Mouse (Mus musculus): ENCODE results near the gene Zmynd11. TPM values are rescaled to one million over a fixed set of nuclear protein-coding genes. Genes with fewer than 3 reads are reported as not detected.

Gene Zmynd11
- polyA plus RNA-seq, 1 experiment from 2014 or later, result 115 TPM

DNA sequence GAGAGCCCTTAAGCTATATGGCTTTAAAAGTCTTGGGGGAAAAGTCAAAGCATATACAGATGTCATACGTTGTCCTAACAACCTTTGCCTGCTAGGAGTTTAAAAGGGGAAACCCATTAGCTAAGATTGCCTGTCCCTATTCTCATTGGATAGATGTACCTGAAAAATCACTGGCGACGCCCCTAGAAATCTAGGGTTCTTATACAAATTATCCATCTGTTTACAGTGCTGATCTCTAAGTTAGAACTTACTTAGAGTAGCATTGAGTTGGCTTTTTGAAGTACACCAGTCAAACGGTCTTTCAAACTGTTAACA, 364 bp upstream of the Zmynd11 start:
- ATAC-seq (replicated peaks; ENCODE audit: insufficient number of reproducible peaks, low FRiP score, low TSS enrichment), result no peak
- Histone ChIP-seq H3K9me3 (replicated peaks; ENCODE audit: control insufficient read depth, low read length) (no peaks in the 10 kb centered on the region), H3K4me1 (ENCODE audit: control insufficient read depth, insufficient read depth, low read length) (peaks cover 20% of the 10 kb centered on the region), H3K27me3 (ENCODE audit: control insufficient read depth, insufficient read depth, low read length) (no peaks in the 10 kb centered on the region), H3K4me3 (ENCODE audit: low read depth, low read length) (peak overlapping the region; percentile 93), H3K36me3 (ENCODE audit: control insufficient read depth, insufficient read depth, low read length) (no peaks in the 10 kb centered on the region), H3K27ac (ENCODE audit: low read depth, low read length) (peak overlapping the region; percentile 100; the same call in 1 of the 2 replicates), H3K9ac (ENCODE audit: low read depth, low read length) (peak overlapping the region; percentile 99), H3K4me2 (peak overlapping the region; percentile 62)
- 5% methylated on average over 4 of the region's 4 CpGs for WGBS (ENCODE audit: insufficient replicate concordance)

DNA sequence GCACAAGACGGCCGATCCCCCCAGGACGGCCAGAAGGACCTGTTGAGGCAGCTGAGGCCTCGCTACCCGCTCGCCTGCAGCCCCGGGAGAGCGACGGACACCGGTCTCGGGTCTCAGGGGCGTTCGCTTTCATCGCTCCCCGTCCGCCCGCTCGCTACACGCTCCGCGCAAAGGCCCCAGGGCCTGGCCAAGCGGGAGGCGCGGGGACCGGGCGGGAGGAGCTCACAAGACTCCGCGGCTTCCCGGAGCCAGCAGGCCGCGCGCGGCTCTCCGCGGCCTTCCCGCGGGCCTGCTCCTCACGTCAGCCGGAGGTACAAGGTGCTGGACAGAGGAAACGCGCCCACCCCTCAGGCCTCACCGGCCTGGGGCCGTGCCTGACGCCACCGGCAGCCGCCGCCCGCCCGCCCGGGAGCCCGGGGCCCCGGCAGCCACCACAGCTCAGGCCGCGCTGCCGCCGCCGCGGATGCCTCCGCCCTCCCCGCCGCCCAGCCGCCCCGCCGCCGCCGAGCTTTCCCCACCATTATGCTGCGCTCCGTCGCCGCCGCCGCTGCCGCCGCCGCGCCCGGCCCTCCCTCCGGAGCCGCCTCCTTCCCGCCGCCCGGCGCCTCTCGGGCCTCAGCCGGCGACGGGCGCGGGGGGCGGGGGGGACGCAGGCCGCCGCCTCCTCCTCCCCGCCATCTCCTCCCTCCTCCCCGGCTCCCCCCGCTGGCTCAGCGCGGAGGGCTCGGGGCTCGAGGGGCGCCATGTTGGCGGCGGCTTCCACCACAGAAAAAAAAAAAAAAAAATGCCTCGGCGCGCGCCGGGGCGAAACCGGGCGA, 1.1 kb downstream of the Zmynd11 start:
- ATAC-seq (replicated peaks; ENCODE audit: insufficient number of reproducible peaks, low FRiP score, low TSS enrichment), result peak; percentile 82
- under 1% methylated on average over 73 of the region's 111 CpGs for WGBS (ENCODE audit: insufficient replicate concordance)
- Histone ChIP-seq H3K27ac (ENCODE audit: low read depth, low read length) (peak overlapping the region; percentile 100), H3K9me3 (replicated peaks; ENCODE audit: control insufficient read depth, low read length) (no peaks in the 10 kb centered on the region), H3K4me3 (ENCODE audit: low read depth, low read length) (peak overlapping the region; percentile 93), H3K4me2 (peak overlapping the region; percentile 62), H3K4me1 (ENCODE audit: control insufficient read depth, insufficient read depth, low read length) (peaks cover 25% of the 10 kb centered on the region), H3K27me3 (ENCODE audit: control insufficient read depth, insufficient read depth, low read length) (no peaks in the 10 kb centered on the region), H3K9ac (ENCODE audit: low read depth, low read length) (peak overlapping the region; percentile 99), H3K36me3 (ENCODE audit: control insufficient read depth, insufficient read depth, low read length) (no peaks in the 10 kb centered on the region)

DNA sequence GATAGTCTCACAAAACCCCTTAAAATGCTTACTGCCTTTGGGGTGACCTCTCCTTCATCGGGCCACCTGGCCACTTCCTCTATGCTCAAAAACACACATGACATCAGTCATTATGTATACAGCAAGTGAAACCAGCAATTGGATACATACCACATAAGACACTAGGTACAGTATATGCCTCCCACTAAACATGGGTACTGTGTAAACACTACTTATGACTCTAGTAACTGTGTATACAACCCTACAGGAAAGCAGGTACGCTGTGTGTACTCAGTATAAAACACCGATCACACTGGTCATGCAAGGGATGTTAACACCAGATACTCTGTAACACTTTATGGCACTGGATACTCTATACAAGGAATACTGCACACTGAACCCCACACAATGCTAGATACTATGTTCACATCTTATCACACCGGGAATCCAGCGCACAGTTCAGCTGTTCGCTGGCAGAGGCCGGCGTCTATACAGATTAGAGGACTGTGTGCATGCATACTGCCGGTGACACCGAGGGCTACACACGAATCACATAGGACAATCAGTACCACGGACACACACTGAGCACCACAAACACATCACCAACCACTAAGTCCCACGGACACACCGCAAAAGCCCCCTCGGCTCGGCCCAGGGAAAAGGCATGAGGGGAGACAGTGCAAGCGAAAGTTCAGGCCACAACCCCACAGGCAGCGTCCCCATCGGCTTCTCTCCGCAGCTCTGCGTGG, 1.9 kb downstream of the Zmynd11 start:
- no peaks in the 10 kb centered on the region for H3K9me3 ChIP-seq (replicated peaks; ENCODE audit: control insufficient read depth, low read length)
- 6% methylated on average over 21 of the region's 21 CpGs for WGBS (ENCODE audit: insufficient replicate concordance)
- ATAC-seq (replicated peaks; ENCODE audit: insufficient number of reproducible peaks, low FRiP score, low TSS enrichment), result peak; percentile 28; the same call in 1 of the 2 replicates
- H3K4me2 ChIP-seq, result peak overlapping the region; percentile 62
- peak overlapping the region; percentile 93 for H3K4me3 ChIP-seq (ENCODE audit: low read depth, low read length)
- H3K36me3 ChIP-seq (ENCODE audit: control insufficient read depth, insufficient read depth, low read length), result no peaks in the 10 kb centered on the region
- peaks cover 28% of the 10 kb centered on the region for H3K4me1 ChIP-seq (ENCODE audit: control insufficient read depth, insufficient read depth, low read length)
- peak overlapping the region; percentile 99 for H3K9ac ChIP-seq (ENCODE audit: low read depth, low read length)
- no peaks in the 10 kb centered on the region for H3K27me3 ChIP-seq (ENCODE audit: control insufficient read depth, insufficient read depth, low read length)
- peak overlapping the region; percentile 100 for H3K27ac ChIP-seq (ENCODE audit: low read depth, low read length)

DNA sequence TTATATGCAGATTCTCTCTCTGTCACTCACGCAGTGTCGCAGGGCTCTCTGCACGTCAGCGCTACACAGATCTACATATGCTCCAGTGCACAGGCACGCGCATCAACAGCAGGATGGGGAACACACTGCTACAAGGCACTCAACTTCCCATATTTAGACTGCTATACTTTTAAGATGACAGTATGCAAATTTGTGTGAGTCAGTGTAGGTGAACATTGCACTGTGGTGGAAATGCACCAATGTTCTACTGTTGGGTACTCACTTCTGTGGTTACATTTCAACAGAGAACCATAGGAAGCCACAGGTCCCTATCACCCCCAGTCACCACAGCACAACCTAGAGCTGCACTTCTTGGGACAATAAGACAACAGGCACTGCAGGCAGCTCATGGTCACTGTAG, 5.1 kb downstream of the Zmynd11 start:
- Histone ChIP-seq H3K36me3 (ENCODE audit: control insufficient read depth, insufficient read depth, low read length) (no peaks in the 10 kb centered on the region), H3K4me1 (ENCODE audit: control insufficient read depth, insufficient read depth, low read length) (peaks cover 25% of the 10 kb centered on the region), H3K9ac (ENCODE audit: low read depth, low read length) (no peak overlapping the region), H3K4me2 (no peak overlapping the region), H3K27me3 (ENCODE audit: control insufficient read depth, insufficient read depth, low read length) (no peaks in the 10 kb centered on the region), H3K9me3 (replicated peaks; ENCODE audit: control insufficient read depth, low read length) (no peaks in the 10 kb centered on the region), H3K4me3 (ENCODE audit: low read depth, low read length) (no peak overlapping the region), H3K27ac (ENCODE audit: low read depth, low read length) (no peak overlapping the region)
- ATAC-seq (replicated peaks; ENCODE audit: insufficient number of reproducible peaks, low FRiP score, low TSS enrichment), result no peak
- 82% methylated on average over 6 of the region's 6 CpGs for WGBS (ENCODE audit: insufficient replicate concordance)

DNA sequence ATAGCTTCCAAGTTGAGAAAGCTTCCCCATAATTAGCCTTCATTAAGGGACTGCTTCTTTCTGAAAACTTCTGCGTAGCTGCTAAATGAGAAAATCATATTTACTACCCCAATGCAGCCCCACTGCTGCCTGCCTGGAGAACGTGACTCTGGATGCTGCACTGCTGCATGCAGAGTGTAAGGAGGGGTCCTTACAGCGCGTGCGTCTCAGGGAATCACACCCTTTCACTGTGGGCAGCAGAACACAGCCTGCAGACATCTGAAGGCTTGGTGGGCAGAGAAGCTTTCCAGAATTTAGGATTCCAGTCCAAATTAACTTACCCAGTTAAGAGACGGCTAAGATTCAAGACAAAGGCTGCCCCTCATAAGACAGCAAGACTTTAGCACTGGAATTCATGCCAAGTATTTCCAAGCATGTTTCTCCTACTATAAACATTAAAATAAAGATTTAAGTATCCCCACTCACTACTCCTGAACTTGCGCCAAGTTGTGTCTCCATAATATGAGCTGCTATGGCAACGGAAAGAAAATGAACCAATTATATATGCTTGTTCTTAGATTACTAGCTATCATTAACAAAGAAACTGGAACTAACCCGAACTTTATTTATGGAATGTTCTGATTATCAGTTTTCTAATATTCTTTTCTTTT, 7.2 kb downstream of the Zmynd11 start:
- Histone ChIP-seq H3K4me3 (ENCODE audit: low read depth, low read length) (no peak overlapping the region), H3K27me3 (ENCODE audit: control insufficient read depth, insufficient read depth, low read length) (no peaks in the 10 kb centered on the region), H3K27ac (ENCODE audit: low read depth, low read length) (no peak overlapping the region), H3K4me2 (no peak overlapping the region), H3K9me3 (replicated peaks; ENCODE audit: control insufficient read depth, low read length) (no peaks in the 10 kb centered on the region), H3K36me3 (ENCODE audit: control insufficient read depth, insufficient read depth, low read length) (no peaks in the 10 kb centered on the region), H3K9ac (ENCODE audit: low read depth, low read length) (no peak overlapping the region), H3K4me1 (ENCODE audit: control insufficient read depth, insufficient read depth, low read length) (peaks cover 29% of the 10 kb centered on the region)
- 70% methylated on average over 9 of the region's 9 CpGs for WGBS (ENCODE audit: insufficient replicate concordance)
- no peak for ATAC-seq (replicated peaks; ENCODE audit: insufficient number of reproducible peaks, low FRiP score, low TSS enrichment)

DNA sequence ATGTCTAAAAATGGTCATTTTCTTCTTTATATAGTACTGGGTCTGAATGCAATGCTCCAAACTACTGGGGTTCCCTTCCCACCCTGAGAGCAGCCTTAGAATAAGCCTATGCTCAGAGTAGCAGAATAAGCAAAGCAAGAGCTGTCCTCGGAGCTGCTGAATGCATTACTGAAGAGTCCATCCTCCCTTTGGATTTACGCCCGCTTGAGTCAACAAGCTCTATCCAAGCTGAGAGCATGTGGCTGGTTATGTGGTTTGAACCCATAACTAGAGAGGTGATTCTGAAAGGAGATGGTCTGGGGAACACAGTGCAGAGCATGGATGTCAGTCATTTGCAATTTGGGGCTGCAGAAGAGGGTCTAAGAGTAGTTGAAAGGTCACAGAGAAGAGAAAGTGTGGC, 11.4 kb downstream of the Zmynd11 start:
- H3K9ac ChIP-seq (ENCODE audit: low read depth, low read length), result no peak overlapping the region
- H3K27me3 ChIP-seq (ENCODE audit: control insufficient read depth, insufficient read depth, low read length), result no peaks in the 10 kb centered on the region
- 55% methylated on average over 3 of the region's 3 CpGs for WGBS (ENCODE audit: insufficient replicate concordance)
- H3K4me1 ChIP-seq (ENCODE audit: control insufficient read depth, insufficient read depth, low read length), result peaks cover 14% of the 10 kb centered on the region
- ATAC-seq (replicated peaks; ENCODE audit: insufficient number of reproducible peaks, low FRiP score, low TSS enrichment), result no peak
- no peaks in the 10 kb centered on the region for H3K36me3 ChIP-seq (ENCODE audit: control insufficient read depth, insufficient read depth, low read length)
- no peaks in the 10 kb centered on the region for H3K9me3 ChIP-seq (replicated peaks; ENCODE audit: control insufficient read depth, low read length)
- H3K4me2 ChIP-seq, result no peak overlapping the region
- no peak overlapping the region for H3K27ac ChIP-seq (ENCODE audit: low read depth, low read length)
- no peak overlapping the region for H3K4me3 ChIP-seq (ENCODE audit: low read depth, low read length)

DNA sequence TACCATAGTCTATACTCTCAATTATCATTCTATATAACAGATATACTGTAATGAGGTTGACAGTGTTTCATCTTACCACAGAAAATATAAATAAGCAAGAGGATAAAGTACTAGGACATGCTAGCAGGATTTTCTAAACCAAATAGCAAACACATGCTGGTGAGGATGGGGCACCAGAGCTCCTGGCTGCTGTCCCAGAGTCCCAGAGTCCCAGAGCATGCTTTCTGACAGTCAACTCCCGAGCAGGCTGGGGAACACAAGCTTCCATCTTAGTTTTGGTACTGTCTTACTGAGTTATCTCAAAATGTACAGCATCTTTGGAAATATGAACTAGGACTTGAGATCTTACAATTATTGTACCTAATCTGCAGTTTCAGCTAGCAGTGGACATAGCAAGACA, 14.8 kb downstream of the Zmynd11 start:
- 33% methylated on average over 1 of the region's 1 CpGs for WGBS (ENCODE audit: insufficient replicate concordance)
- Histone ChIP-seq H3K9ac (ENCODE audit: low read depth, low read length) (no peak overlapping the region), H3K36me3 (ENCODE audit: control insufficient read depth, insufficient read depth, low read length) (no peaks in the 10 kb centered on the region), H3K9me3 (replicated peaks; ENCODE audit: control insufficient read depth, low read length) (no peaks in the 10 kb centered on the region), H3K4me1 (ENCODE audit: control insufficient read depth, insufficient read depth, low read length) (peaks cover 9% of the 10 kb centered on the region), H3K4me2 (no peak overlapping the region), H3K27ac (ENCODE audit: low read depth, low read length) (no peak overlapping the region), H3K27me3 (ENCODE audit: control insufficient read depth, insufficient read depth, low read length) (no peaks in the 10 kb centered on the region), H3K4me3 (ENCODE audit: low read depth, low read length) (no peak overlapping the region)
- no peak for ATAC-seq (replicated peaks; ENCODE audit: insufficient number of reproducible peaks, low FRiP score, low TSS enrichment)

DNA sequence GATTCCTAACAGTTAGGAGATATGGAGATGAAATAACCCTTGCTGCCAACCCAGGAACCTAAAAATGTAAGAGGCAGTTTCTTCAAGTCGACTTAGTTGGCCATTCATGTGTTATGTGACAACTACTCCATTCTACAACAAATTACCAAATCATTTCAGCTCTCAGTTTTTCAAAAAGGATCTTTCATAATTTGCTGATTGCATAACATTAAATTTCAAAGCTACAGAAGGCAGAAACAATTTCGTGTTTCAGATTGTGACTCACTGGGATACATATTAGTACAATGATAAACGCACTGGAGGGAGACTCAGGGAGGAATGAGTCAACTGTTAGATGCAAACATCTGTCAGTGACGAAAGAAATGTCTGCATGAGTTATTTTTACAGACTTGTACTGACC, 15.3 kb downstream of the Zmynd11 start:
- peaks cover 9% of the 10 kb centered on the region for H3K4me1 ChIP-seq (ENCODE audit: control insufficient read depth, insufficient read depth, low read length)
- no peaks in the 10 kb centered on the region for H3K27me3 ChIP-seq (ENCODE audit: control insufficient read depth, insufficient read depth, low read length)
- H3K9ac ChIP-seq (ENCODE audit: low read depth, low read length), result no peak overlapping the region
- H3K4me3 ChIP-seq (ENCODE audit: low read depth, low read length), result no peak overlapping the region
- 66% methylated on average over 4 of the region's 4 CpGs for WGBS (ENCODE audit: insufficient replicate concordance)
- no peaks in the 10 kb centered on the region for H3K9me3 ChIP-seq (replicated peaks; ENCODE audit: control insufficient read depth, low read length)
- no peak overlapping the region for H3K27ac ChIP-seq (ENCODE audit: low read depth, low read length)
- H3K36me3 ChIP-seq (ENCODE audit: control insufficient read depth, insufficient read depth, low read length), result no peaks in the 10 kb centered on the region
- no peak overlapping the region for H3K4me2 ChIP-seq
- no peak for ATAC-seq (replicated peaks; ENCODE audit: insufficient number of reproducible peaks, low FRiP score, low TSS enrichment)
